Mouse (Mus musculus) heart, embryonic 12.5 days (tissue): Measurements from ENCODE around the gene Fer. TPM values are rescaled to one million over a fixed set of nuclear protein-coding genes. Genes with fewer than 3 reads are reported as not detected.

Source experiments
- polyA plus RNA-seq: library from polyadenylated mRNA; unstranded; fragments of >200 nt; fragmentation: Nextera tagmentation; extraction: Ambion mirVana; gene quantifications from 2 replicates; pipeline ENCODE4 v1.2.1, GENCODE M21; 2016

The Fer gene
- polyA plus RNA-seq, 1 experiment from 2014 or later, result 27.7 TPM

Other genes with a start within 250 kb of the Fer start
- 2.8 and 3.7 TPM in 2 replicates for gene A930002H24Rik, start 729 bp downstream of the Fer start, polyA plus RNA-seq